Mouse (Mus musculus) kidney, adult 9 months (tissue): Measurements from ENCODE around the gene Gm9821.

Experiments used
- DNase-seq: peaks from one replicate; pipeline ENCODE4 v3.0.0; 2022

The Gm9821 gene

GRCm38 (mm10) chr2:91949411-91950274 is 4.1 kb downstream of the Gm9821 start:
- peak; percentile 82 for DNase-seq

GRCm38 (mm10) chr2:91950275-91951085 is 5.0 kb downstream of the Gm9821 start:
- DNase-seq = peak; percentile 27

- peak; percentile 84 for DNase-seq
These were observed 8.3 kb downstream of the Gm9821 start for GRCm38 (mm10) chr2:91953825-91954224.

GRCm38 (mm10) chr2:91955121-91955591 is 9.7 kb downstream of the Gm9821 start:
- no peak for DNase-seq

- DNase-seq = no peak
These were observed 10.4 kb downstream of the Gm9821 start for GRCm38 (mm10) chr2:91955875-91956274.

GRCm38 (mm10) chr2:91957096-91957495 is 11.6 kb downstream of the Gm9821 start:
- DNase-seq = no peak

- no peak for DNase-seq
These were observed 12.5 kb downstream of the Gm9821 start for GRCm38 (mm10) chr2:91958049-91958448.

GRCm38 (mm10) chr2:91958701-91959457 is 13.4 kb downstream of the Gm9821 start:
- DNase-seq = peak; percentile 67

- DNase-seq = peak; percentile 43
These were observed 14.3 kb downstream of the Gm9821 start for GRCm38 (mm10) chr2:91959544-91960410.

- no peak for DNase-seq
These were observed 15.0 kb downstream of the Gm9821 start for GRCm38 (mm10) chr2:91960459-91960858.

- peak; percentile 81 for DNase-seq
These were observed 16.6 kb downstream of the Gm9821 start for GRCm38 (mm10) chr2:91961901-91962761.

- DNase-seq = peak; percentile 45
These were observed 17.4 kb downstream of the Gm9821 start for GRCm38 (mm10) chr2:91962864-91963401.

GRCm38 (mm10) chr2:91963443-91963932 is 18.0 kb downstream of the Gm9821 start:
- peak; percentile 97 for DNase-seq

- no peak for DNase-seq
These were observed 19.2 kb downstream of the Gm9821 start for GRCm38 (mm10) chr2:91964610-91965204.

- DNase-seq = peak; percentile 72
These were observed 19.9 kb downstream of the Gm9821 start for GRCm38 (mm10) chr2:91965417-91965816.

GRCm38 (mm10) chr2:91966367-91966766 is 20.9 kb downstream of the Gm9821 start:
- DNase-seq = no peak

GRCm38 (mm10) chr2:91967962-91968361 is 22.5 kb downstream of the Gm9821 start:
- peak; percentile 61 for DNase-seq

- peak; percentile 34 for DNase-seq
These were observed 26.0 kb downstream of the Gm9821 start for GRCm38 (mm10) chr2:91971231-91972097.

GRCm38 (mm10) chr2:91972121-91972566 is 26.6 kb downstream of the Gm9821 start:
- peak; percentile 34 for DNase-seq
